Mouse (Mus musculus) liver, adult 2 months (tissue): ENCODE data around the gene Gm42421.

Experiments used
- CTCF ChIP-seq: fragments of 200-500 bp; IDR thresholded peaks from 2 replicates; pipeline ENCODE4 v1.5.1; 2011; ENCODE audit warnings: low read depth, low read length, control low read depth
- POLR2A ChIP-seq: fragments of 200-500 bp; IDR thresholded peaks from 2 replicates; pipeline ENCODE4 v1.6.1; 2011; ENCODE audit warnings: low read length, control low read depth; ENCODE audit not compliant: insufficient read depth; ENCODE audit errors: extremely low read depth

DNA sequence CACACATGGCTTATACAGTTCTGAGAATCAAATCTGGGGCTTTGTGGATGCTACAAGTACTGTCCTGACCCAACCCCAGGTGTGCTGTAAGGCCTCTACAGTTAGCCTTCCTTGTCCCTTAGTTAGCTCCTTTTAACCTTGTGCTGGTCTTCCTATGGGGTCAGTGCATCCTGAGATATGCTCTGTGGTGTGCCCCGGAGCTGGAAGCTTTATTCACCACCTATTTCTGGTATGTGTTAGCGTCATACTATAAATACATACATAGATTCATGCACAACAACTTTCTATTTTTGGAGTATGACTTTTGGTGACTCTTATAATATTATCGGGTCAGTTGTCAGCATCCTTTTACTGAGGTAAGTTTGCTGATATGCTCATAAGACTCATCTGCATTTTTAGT lies 42.7 kb upstream of the Gm42421 start:
- TF ChIP-seq CTCF (no peak), POLR2A (no peak)
